Comparison of ENCODE assay signal across 12 mouse cellular contexts in genomic region chr8:124618252-124618651, GRCm38 (mm10). TPM values are rescaled to one million over a fixed set of nuclear protein-coding genes. Genes with fewer than 3 reads are reported as not detected.
DNase-seq lines count a peak whose midpoint lies in the region; ATAC-seq and TF ChIP-seq lines count a peak whose summit lies in the region.
"Had no signal": no experiment of that assay in that cellular context is flagged by ENCODE, and none has a peak within 500 bp of the region (broad histone marks: within the 10 kb centered on the region; RNA-seq: fewer than 3 reads in every experiment).

No protein-coding gene starts in this region.

- TF ChIP-seq POLR2A in liver, adult 2 months (IDR thresholded peaks at IDR 0.05; ENCODE audit: extremely low read depth, insufficient read depth, low read length): no peak
- TF ChIP-seq POLR2A in CH12.LX (IDR thresholded peaks at IDR 0.05; ENCODE audit: low read depth, low read length): no peak

- no peak overlapping the region for H3K4me3 ChIP-seq in liver, adult 2 months (ENCODE audit: insufficient read depth, low read depth, low read length)
- H3K4me3 ChIP-seq in liver, embryonic 11.5 days (ENCODE audit: low read depth, low read length): no peak overlapping the region
- H3K4me3 ChIP-seq in CH12.LX (replicated peaks in 1 of 3; ENCODE audit: low read depth in 2 of 3, low read length in 2 of 3, poor library complexity in 1 of 3): no peak overlapping the region

- H3K36me3 ChIP-seq in liver, adult 2 months (ENCODE audit: control insufficient read depth, insufficient read depth, low read length): no peaks in the 10 kb centered on the region
- H3K36me3 ChIP-seq in liver, embryonic 11.5 days (ENCODE audit: control insufficient read depth, insufficient read depth, low read length): no peaks in the 10 kb centered on the region
- no peaks in the 10 kb centered on the region for H3K36me3 ChIP-seq in CH12.LX (replicated peaks in 1 of 2; ENCODE audit: control insufficient read depth in 1 of 2, insufficient read depth in 1 of 2, low read length in 1 of 2)

- no peaks in the 10 kb centered on the region for H3K79me2 ChIP-seq in liver, adult 2 months (ENCODE audit: control insufficient read depth, insufficient read depth, low read length)
- no peaks in the 10 kb centered on the region for H3K79me2 ChIP-seq in CH12.LX (replicated peaks; ENCODE audit: control insufficient read depth, extremely low read depth, insufficient read depth, poor library complexity, severe bottlenecking)

- no peak for TF ChIP-seq RAD21 in CH12.LX (IDR thresholded peaks at IDR 0.05; ENCODE audit: low read depth, low read length)

- 27% methylated on average over 9 of the region's 9 CpGs for WGBS in liver, adult 2 months
- WGBS in liver, embryonic 11.5 days: 56% methylated on average over 9 of the region's 9 CpGs

- no peaks in the 10 kb centered on the region for H3K27me3 ChIP-seq in liver, adult 2 months (ENCODE audit: control insufficient read depth, insufficient read depth, low read length)
- 0 out of 2 replicates have a peak, but pooled peaks cover 3% of the 10 kb centered on the region for H3K27me3 ChIP-seq in liver, embryonic 11.5 days (replicated peaks; ENCODE audit: control insufficient read depth, insufficient read depth, low read length)
- peaks cover 21% of the 10 kb centered on the region for H3K27me3 ChIP-seq in CH12.LX (replicated peaks)

- no peak overlapping the region for H3K4me2 ChIP-seq in liver, embryonic 11.5 days
- H3K4me2 ChIP-seq in CH12.LX (ENCODE audit: insufficient read depth, low read depth, poor library complexity, severe bottlenecking): peak overlapping the region; percentile 82

- TF ChIP-seq CTCF in liver, adult 2 months (IDR thresholded peaks at IDR 0.05; ENCODE audit: low read depth, low read length): no peak
- no peak for TF ChIP-seq CTCF in CH12.LX (conservative IDR thresholded peaks at IDR 0.05 in 1 of 2, IDR thresholded peaks at IDR 0.05 in 1 of 2; ENCODE audit: low read depth in 2 of 2, low read length in 2 of 2)

- no peak overlapping the region for H3K9ac ChIP-seq in liver, adult 2 months (ENCODE audit: low read depth, low read length)
- H3K9ac ChIP-seq in liver, embryonic 11.5 days (ENCODE audit: low read depth, low read length): no peak overlapping the region
- H3K9ac ChIP-seq in CH12.LX (ENCODE audit: insufficient read depth, low read depth): no peak overlapping the region

- peak; percentile 69 for DNase-seq in liver, adult 2 months (ENCODE audit: extremely low read depth, low read depth, low spot score)
- no peak for DNase-seq in liver, embryonic 11.5 days (ENCODE audit: low spot score)
- DNase-seq in CH12.LX (ENCODE audit: extremely low read depth): no peak
- peak; percentile 66 for DNase-seq in retina, embryonic 14.5 days (ENCODE audit: low spot score)
- DNase-seq in thymus, postnatal 10 days (ENCODE audit: low spot score in 2 of 2): no peak
- DNase-seq in spleen, adult 12 weeks (ENCODE audit: low spot score): no peak
- DNase-seq: heart, postnatal 36 days; kidney, adult 2 months had no signal

- in situ Hi-C loops in CH12.LX (cut with MboI; ENCODE audit: low pct_ligation_motif_present, low pct_unique_long_range_greater_than_20kb, low sequenced_read_pairs): no loop called here

- no peak for ATAC-seq in liver, embryonic 11.5 days (replicated peaks; ENCODE audit: low FRiP score)
- peak; percentile 73 for ATAC-seq in granulocyte monocyte progenitor cell, adult 5-6 weeks (replicated peaks; ENCODE audit: poor library complexity, severe bottlenecking)

- H3K4me1 ChIP-seq in liver, adult 2 months (ENCODE audit: control insufficient read depth, insufficient read depth, low read length): no peaks in the 10 kb centered on the region
- H3K4me1 ChIP-seq in liver, embryonic 11.5 days (replicated peaks; ENCODE audit: control insufficient read depth, insufficient read depth, low read length): no peaks in the 10 kb centered on the region
- no peaks in the 10 kb centered on the region for H3K4me1 ChIP-seq in CH12.LX (ENCODE audit: control insufficient read depth in 1 of 2, insufficient read depth in 2 of 2)

- TF ChIP-seq EP300 in CH12.LX (IDR thresholded peaks at IDR 0.05; ENCODE audit: low read length): no peak

- no peak overlapping the region for H3K27ac ChIP-seq in liver, adult 2 months (replicated peaks; ENCODE audit: insufficient read depth, low read depth, low read length)
- H3K27ac ChIP-seq in liver, embryonic 11.5 days (ENCODE audit: low read depth, low read length): no peak overlapping the region
- H3K27ac ChIP-seq in CH12.LX (ENCODE audit: insufficient read depth, low read depth): no peak overlapping the region

- H3K9me3 ChIP-seq in liver, embryonic 11.5 days (ENCODE audit: control insufficient read depth, low read length): no peaks in the 10 kb centered on the region
- no peaks in the 10 kb centered on the region for H3K9me3 ChIP-seq in CH12.LX (replicated peaks; ENCODE audit: low read length)
- H3K9me3 ChIP-seq: megakaryocyte, embryonic 14.5 days had no signal

- dilution Hi-C loops in CH12.LX (cut with MboI; ENCODE audit: extremely low pct_ligation_motif_present, extremely low pct_unique_long_range_greater_than_20kb, low sequenced_read_pairs): no loop called here

TF ChIP-seq in CH12.LX, 34 proteins besides CTCF, POLR2A, EP300 and RAD21:
- TF ChIP-seq IRF4 (IDR thresholded peaks at IDR 0.05; ENCODE audit: low read depth, low read length): peak; percentile 60
- no peak for TF ChIP-seq MAZ (IDR thresholded peaks at IDR 0.05; ENCODE audit: low read depth, low read length)
- 0 out of 2 replicates have a peak, but pooled peaks have one; percentile 21 for TF ChIP-seq MEF2A (IDR thresholded peaks at IDR 0.05; ENCODE audit: borderline replicate concordance, low read depth, low read length)
- no peak for TF ChIP-seq HCFC1 (IDR thresholded peaks at IDR 0.05; ENCODE audit: low read depth, low read length)
- TF ChIP-seq JUN (IDR thresholded peaks at IDR 0.05; ENCODE audit: insufficient read depth, low read depth, low read length): peak; percentile 51
- TF ChIP-seq SIN3A (IDR thresholded peaks at IDR 0.05; ENCODE audit: low read length): no peak
- TF ChIP-seq JUND (conservative IDR thresholded peaks at IDR 0.05; ENCODE audit: low read depth, low read length): peak; percentile 45
- TF ChIP-seq TCF12 (IDR thresholded peaks at IDR 0.05; ENCODE audit: low read depth, low read length): no peak

RNA-seq across cellular contexts. Expression of gene Capn9, which starts 42.3 kb away (rescaled TPM):
- total RNA-seq in liver, adult 2 months (2014; rRNA removed): not detected in 2 replicates
- polyA plus RNA-seq in liver, adult 2 months (2012; rRNA removed): not detected in 2 replicates
- polyA plus RNA-seq in liver, embryonic 11.5 days (2014; fragmentation: Nextera tagmentation; extraction: Ambion mirVana): not detected in 2 replicates
- not detected in 2 replicates for total RNA-seq in CH12.LX (2012; rRNA removed)
- total RNA-seq in CH12.LX (2014; rRNA removed): not detected in 2 replicates
- polyA plus RNA-seq in CH12.LX (2012; ENCODE audit: insufficient read length, low read depth): 0.10 TPM in 1 of 2 replicates, not detected in the other
- not detected in 2 replicates for total RNA-seq in granulocyte monocyte progenitor cell, adult 5-6 weeks (2014; fragmentation: Nextera tagmentation)
- not detected in 2 replicates for total RNA-seq in granulocyte monocyte progenitor cell, adult 5-6 weeks (2017)
- total RNA-seq: heart, postnatal 36 days; MEL had no signal
- polyA plus RNA-seq: kidney, adult 2 months; limb, embryonic 11.5 days had no signal

RNA-seq across cellular contexts. Expression of gene 2310022B05Rik, which starts 44.9 kb away (rescaled TPM):
- total RNA-seq in liver, adult 2 months (2014; rRNA removed): 3.0 and 4.2 TPM in 2 replicates
- polyA plus RNA-seq in liver, adult 2 months (2012; rRNA removed): 11.8 and 12.0 TPM in 2 replicates
- polyA plus RNA-seq in liver, embryonic 11.5 days (2014; fragmentation: Nextera tagmentation; extraction: Ambion mirVana): 16.3 and 17.5 TPM in 2 replicates
- total RNA-seq in CH12.LX (2012; rRNA removed) (3.4 and 5.7 TPM in 2 replicates), CH12.LX (2014; rRNA removed) (2.2 and 3.2 TPM in 2 replicates)
- polyA plus RNA-seq in CH12.LX (2012; ENCODE audit: insufficient read length, low read depth): 7.1 and 7.8 TPM in 2 replicates
- total RNA-seq in granulocyte monocyte progenitor cell, adult 5-6 weeks (2014; fragmentation: Nextera tagmentation): 9.6 and 10.7 TPM in 2 replicates
- 1.2 and 1.4 TPM in 2 replicates for total RNA-seq in granulocyte monocyte progenitor cell, adult 5-6 weeks (2017)

RNA-seq across cellular contexts. Expression of gene Agt, which starts 48.7 kb away (rescaled TPM):
- 419 and 551 TPM in 2 replicates for total RNA-seq in liver, adult 2 months (2014; rRNA removed)
- polyA plus RNA-seq in liver, adult 2 months (2012; rRNA removed): 1,418 and 1,707 TPM in 2 replicates
- 14.5 and 15.2 TPM in 2 replicates for polyA plus RNA-seq in liver, embryonic 11.5 days (2014; fragmentation: Nextera tagmentation; extraction: Ambion mirVana)
- total RNA-seq in CH12.LX (2012; rRNA removed) (not detected in 2 replicates), CH12.LX (2014; rRNA removed) (not detected in 2 replicates)
- polyA plus RNA-seq in CH12.LX (2012; ENCODE audit: insufficient read length, low read depth): not detected in 2 replicates
- not detected in 2 replicates for total RNA-seq in granulocyte monocyte progenitor cell, adult 5-6 weeks (2014; fragmentation: Nextera tagmentation)
- not detected in 2 replicates for total RNA-seq in granulocyte monocyte progenitor cell, adult 5-6 weeks (2017)
- total RNA-seq: MEL had no signal
- polyA plus RNA-seq: limb, embryonic 11.5 days had no signal

Comparison
In these comparisons a context has a peak if more than half of its experiments do, and no peak if none do; other contexts are left out.
1. DNase-seq: peak in liver, adult 2 months (single experiment) and retina, embryonic 14.5 days (single experiment); none in liver, embryonic 11.5 days (single experiment), CH12.LX (single experiment), thymus, postnatal 10 days (0 of 2) and spleen, adult 12 weeks (single experiment).
2. RNA of gene Agt, which starts 48.7 kb away (total RNA-seq): 419 to 551 TPM in liver, adult 2 months; not detected in CH12.LX and not detected in granulocyte monocyte progenitor cell, adult 5-6 weeks; every median in the first group is over 100 times any median in the second.